Mouse (Mus musculus) erythroblast, embryonic 14.5 days (primary cell): ENCODE measurements around the gene Syk.

ENCODE experiments used
- GATA1 ChIP-seq: IDR thresholded peaks from 2 replicates; pipeline ENCODE4 v1.6.1; 2012; ENCODE audit warnings: low read length, inconsistent platforms, mixed read lengths
- TAL1 ChIP-seq: IDR thresholded peaks from 3 replicates; pipeline ENCODE4 v1.6.1; 2012; ENCODE audit warnings: low read length, inconsistent platforms, mixed read lengths

- no peak for TF ChIP-seq TAL1
- TF ChIP-seq GATA1 = no peak
Observed at GRCm38 (mm10) chr13:52651383-52652252, 68.6 kb downstream of the Syk start.
